Mouse (Mus musculus): ENCODE measurements at regions not wholly inside any gene's neighbourhood (a gene's known extent, or its start where the extent isn't known, plus 50 kb on each side); places are given as distances from the start of the nearest gene placed in this dataset.

- H3K4me2 ChIP-seq: no peak overlapping the region
- H3K9me3 ChIP-seq: no peaks in the 10 kb centered on the region
- no peak for ATAC-seq (replicated peaks)
- H3K4me1 ChIP-seq: no peaks in the 10 kb centered on the region
- WGBS: 71% methylated on average over 9 of the region's 9 CpGs
- no peaks in the 10 kb centered on the region for H3K36me3 ChIP-seq (replicated peaks)
- no peaks in the 10 kb centered on the region for H3K27me3 ChIP-seq (replicated peaks)
- no peak overlapping the region for H3K4me3 ChIP-seq
- H3K27ac ChIP-seq: no peak overlapping the region
- no peak overlapping the region for H3K9ac ChIP-seq
These were observed 74.1 kb upstream of the Clnk start for GRCm38 (mm10) chr5:38950520-38951288.

GRCm38 (mm10) chr5:38945903-38946686 lies 69.5 kb upstream of the Clnk start:
- Histone ChIP-seq H3K27me3 (replicated peaks) (no peaks in the 10 kb centered on the region), H3K9ac (no peak overlapping the region), H3K4me2 (no peak overlapping the region), H3K36me3 (replicated peaks) (no peaks in the 10 kb centered on the region), H3K4me1 (no peaks in the 10 kb centered on the region), H3K9me3 (no peaks in the 10 kb centered on the region), H3K27ac (no peak overlapping the region), H3K4me3 (no peak overlapping the region)
- ATAC-seq (replicated peaks): no peak
- WGBS: 84% methylated on average over 5 of the region's 5 CpGs

GRCm38 (mm10) chr5:38932382-38933079 lies 55.9 kb upstream of the Clnk start:
- Histone ChIP-seq H3K9ac (no peak overlapping the region), H3K4me2 (no peak overlapping the region), H3K27me3 (replicated peaks) (no peaks in the 10 kb centered on the region), H3K27ac (no peak overlapping the region), H3K9me3 (no peaks in the 10 kb centered on the region), H3K4me3 (no peak overlapping the region), H3K36me3 (replicated peaks) (no peaks in the 10 kb centered on the region), H3K4me1 (no peaks in the 10 kb centered on the region)
- ATAC-seq (replicated peaks): no peak
- 69% methylated on average over 7 of the region's 7 CpGs for WGBS

GRCm38 (mm10) chr5:38927051-38927450 lies 50.4 kb upstream of the Clnk start:
- no peaks in the 10 kb centered on the region for H3K36me3 ChIP-seq (replicated peaks)
- no peak overlapping the region for H3K27ac ChIP-seq
- H3K4me2 ChIP-seq: no peak overlapping the region
- no peak overlapping the region for H3K9ac ChIP-seq
- no peaks in the 10 kb centered on the region for H3K27me3 ChIP-seq (replicated peaks)
- ATAC-seq (replicated peaks): no peak
- H3K9me3 ChIP-seq: no peaks in the 10 kb centered on the region
- no peak overlapping the region for H3K4me3 ChIP-seq
- no peaks in the 10 kb centered on the region for H3K4me1 ChIP-seq
- 92% methylated on average over 3 of the region's 3 CpGs for WGBS
